Mouse (Mus musculus) MEL (cell line): ENCODE measurements around the gene Serpina11. TPM values are rescaled to one million over a fixed set of nuclear protein-coding genes. Genes with fewer than 3 reads are reported as not detected.

Experiments used
- DNase-seq: peaks from one replicate; pipeline ENCODE4 v3.0.0; 2011; ENCODE audit warnings: low read depth, low spot score
- H3K27ac ChIP-seq: 2 replicates; pipeline ENCODE4 v1.5.1; 2012; ENCODE audit warnings: low read depth, mild to moderate bottlenecking, control low read depth, low read length, moderate library complexity; ENCODE audit not compliant: control insufficient read depth
- H3K27me3 ChIP-seq, 2 experiments: fragments of 150-350 bp in 1 of 2; sonication (generic) in 1 of 2; 2 replicates each; pipeline ENCODE4 v1.6.1; 2012; ENCODE audit warnings: low read length in 2 of 2, mild to moderate bottlenecking in 2 of 2, improper control_type of control experiment in 1 of 2, moderate library complexity in 1 of 2; ENCODE audit not compliant: insufficient read depth in 2 of 2, control insufficient read depth in 1 of 2
- H3K36me3 ChIP-seq, 2 experiments: 2 replicates each; pipeline ENCODE4 v1.6.1; 2012 to 2014; ENCODE audit warnings: low read length in 2 of 2, improper control_type of control experiment in 1 of 2, inconsistent platforms in 1 of 2, mild to moderate bottlenecking in 1 of 2; ENCODE audit not compliant: insufficient read depth in 2 of 2, control insufficient read depth in 1 of 2
- H3K4me1 ChIP-seq, 2 experiments: fragments of 150-350 bp in 1 of 2; sonication (generic) in 1 of 2; 2 replicates each; pipeline ENCODE4 v1.6.1; 2012; ENCODE audit warnings: low read length in 2 of 2, improper control_type of control experiment in 1 of 2, mild to moderate bottlenecking in 1 of 2; ENCODE audit not compliant: insufficient read depth in 2 of 2, control insufficient read depth in 1 of 2
- H3K4me3 ChIP-seq, 2 experiments: fragments of 150-350 bp in 1 of 2; sonication (generic) in 1 of 2; 2 replicates each; pipeline ENCODE4 v1.5.1; 2012; ENCODE audit warnings: low read depth in 2 of 2, low read length in 2 of 2, mild to moderate bottlenecking in 2 of 2, moderate library complexity in 2 of 2, control low read depth in 1 of 2, improper control_type of control experiment in 1 of 2; ENCODE audit not compliant: control insufficient read depth in 1 of 2, insufficient read depth in 1 of 2
- H3K79me2 ChIP-seq: 2 replicates; pipeline ENCODE4 v1.6.1; 2012; ENCODE audit warnings: mild to moderate bottlenecking, low read length, moderate library complexity; ENCODE audit not compliant: control insufficient read depth, poor library complexity, insufficient read depth
- H3K9ac ChIP-seq: 2 replicates; pipeline ENCODE4 v1.6.1; 2012; ENCODE audit warnings: low read depth, mild to moderate bottlenecking, control low read depth, low read length, moderate library complexity; ENCODE audit not compliant: control insufficient read depth, poor library complexity, severe bottlenecking
- H3K9me3 ChIP-seq: fragments of 150-350 bp; sonication (generic); replicated peaks from 2 replicates; pipeline ENCODE4 v1.6.1; 2012; ENCODE audit warnings: mild to moderate bottlenecking, low read length, improper control_type of control experiment, moderate library complexity; ENCODE audit not compliant: insufficient read depth
- CHD2 ChIP-seq: IDR thresholded peaks from 2 replicates; pipeline ENCODE4 v1.6.1; 2011; ENCODE audit warnings: low read length, improper control_type of control experiment
- CTCF ChIP-seq, 3 experiments: IDR thresholded peaks in 2 of 3; conservative IDR thresholded peaks in 1 of 3; 2 replicates each; pipeline ENCODE4 v1.5.1; 2011 to 2012; ENCODE audit warnings: low read length in 3 of 3, low read depth in 2 of 3, mild to moderate bottlenecking in 2 of 3, improper control_type of control experiment in 1 of 3, inconsistent platforms in 1 of 3, mixed read lengths in 1 of 3, moderate library complexity in 1 of 3; ENCODE audit not compliant: control insufficient read depth in 1 of 3, insufficient read depth in 1 of 3, poor library complexity in 1 of 3, severe bottlenecking in 1 of 3
- ELF1 ChIP-seq: IDR thresholded peaks from 2 replicates; pipeline ENCODE4 v1.6.1; 2014; ENCODE audit warnings: low read depth, mild to moderate bottlenecking, inconsistent platforms, low read length, improper control_type of control experiment, moderate library complexity
- EP300 ChIP-seq, 2 experiments: IDR thresholded peaks; 2 replicates each; pipeline ENCODE4 v1.6.1; 2011; ENCODE audit warnings: improper control_type of control experiment in 2 of 2, low read length in 2 of 2, low read depth in 1 of 2, mild to moderate bottlenecking in 1 of 2
- GABPA ChIP-seq: IDR thresholded peaks from 2 replicates; pipeline ENCODE4 v1.6.1; 2012; ENCODE audit warnings: low read depth, mild to moderate bottlenecking, inconsistent platforms, low read length, improper control_type of control experiment, moderate library complexity
- GATA1 ChIP-seq: IDR thresholded peaks from 2 replicates; pipeline ENCODE4 v1.6.1; 2011; ENCODE audit warnings: low read depth, low read length, improper control_type of control experiment
- KAT2A ChIP-seq: conservative IDR thresholded peaks from 2 replicates; pipeline ENCODE4 v1.6.1; 2012; ENCODE audit warnings: low read depth, low read length, improper control_type of control experiment, inconsistent platforms
- MAX ChIP-seq: IDR thresholded peaks from 2 replicates; pipeline ENCODE4 v1.6.1; 2011; ENCODE audit warnings: low read length, improper control_type of control experiment
- MEF2A ChIP-seq: IDR thresholded peaks from 2 replicates; pipeline ENCODE4 v1.6.1; 2014; ENCODE audit warnings: low read depth, mild to moderate bottlenecking, inconsistent platforms, low read length, improper control_type of control experiment; ENCODE audit not compliant: poor library complexity, insufficient replicate concordance, severe bottlenecking; ENCODE audit errors: extremely low read depth
- MXI1 ChIP-seq: IDR thresholded peaks from 2 replicates; pipeline ENCODE4 v1.6.1; 2011; ENCODE audit warnings: mild to moderate bottlenecking, low read depth, low read length, improper control_type of control experiment
- MYC ChIP-seq: IDR thresholded peaks from 2 replicates; pipeline ENCODE4 v1.6.1; 2011; ENCODE audit warnings: low read depth, mild to moderate bottlenecking, low read length, improper control_type of control experiment, moderate library complexity
- POLR2AphosphoS2 ChIP-seq: IDR thresholded peaks from 2 replicates; pipeline ENCODE4 v1.6.1; 2011; ENCODE audit warnings: low read length, improper control_type of control experiment
- RAD21 ChIP-seq: IDR thresholded peaks from 2 replicates; pipeline ENCODE4 v1.6.1; 2011; ENCODE audit warnings: mild to moderate bottlenecking, low read depth, low read length, improper control_type of control experiment
- SIN3A ChIP-seq: IDR thresholded peaks from 2 replicates; pipeline ENCODE4 v1.6.1; 2012; ENCODE audit warnings: low read length, improper control_type of control experiment, inconsistent platforms
- SMC3 ChIP-seq: IDR thresholded peaks from 2 replicates; pipeline ENCODE4 v1.6.1; 2011; ENCODE audit warnings: low read depth, low read length, improper control_type of control experiment
- TCF12 ChIP-seq: IDR thresholded peaks from 2 replicates; pipeline ENCODE4 v1.6.1; 2014; ENCODE audit warnings: low read depth, mild to moderate bottlenecking, inconsistent platforms, low read length, improper control_type of control experiment, moderate library complexity
- USF1 ChIP-seq: IDR thresholded peaks from 2 replicates; pipeline ENCODE4 v1.6.1; 2014; ENCODE audit warnings: low read depth, mild to moderate bottlenecking, inconsistent platforms, low read length, improper control_type of control experiment, moderate library complexity
- ZC3H11A ChIP-seq: IDR thresholded peaks from 2 replicates; pipeline ENCODE4 v1.6.1; 2012; ENCODE audit warnings: low read depth, mild to moderate bottlenecking, inconsistent platforms, low read length, improper control_type of control experiment
- ZMIZ1 ChIP-seq: IDR thresholded peaks from 2 replicates; pipeline ENCODE4 v1.6.1; 2012; ENCODE audit warnings: low read depth, mild to moderate bottlenecking, inconsistent platforms, low read length, improper control_type of control experiment, moderate library complexity
- polyA plus RNA-seq, 2 experiments: library from polyadenylated mRNA; stranded (reverse) in 1 of 2; unstranded in 1 of 2; fragments of >175 nt in 1 of 2; fragments of >200 nt in 1 of 2; gene quantifications; 2 replicates each; pipeline versions ENCODE4 v1.2.1 to v1.2.4; 2012; ENCODE audit warnings: low replicate concordance in 2 of 2, low read depth in 1 of 2; ENCODE audit not compliant: insufficient read length in 2 of 2, insufficient read depth in 1 of 2, missing spikeins in 1 of 2
- total RNA-seq: library from RNA; depleted of rRNA; stranded (reverse); fragments of 300-350 nt; gene quantifications from 2 replicates; pipeline ENCODE4 v1.2.3, GENCODE M21; 2012

Serpina11 gene
- total and polyA plus RNA-seq, 3 experiments, result 0.65 to 0.67 TPM; not detected in 1

GRCm38 (mm10) chr12:103996513-103996912, 6.8 kb upstream of the Serpina11 start:
- no peaks in the 10 kb centered on the region for H3K27me3 ChIP-seq
- no peak overlapping the region for H3K27ac ChIP-seq
- H3K79me2 ChIP-seq, result no peaks in the 10 kb centered on the region
- no peaks in the 10 kb centered on the region for H3K9me3 ChIP-seq
- H3K36me3 ChIP-seq, result no peaks in the 10 kb centered on the region
- TF ChIP-seq KAT2A (no peak), ELF1 (no peak), ZMIZ1 (no peak), USF1 (no peak), EP300 (IDR thresholded peaks at IDR 0.05; ENCODE audit: low read depth in 1 of 2, low read length in 2 of 2) (no peak), MEF2A (no peak), SIN3A (no peak), POLR2AphosphoS2 (no peak), GABPA (no peak), MYC (no peak), MXI1 (no peak), TCF12 (no peak)
- no peak for DNase-seq
- H3K4me3 ChIP-seq, result no peak overlapping the region
- H3K4me1 ChIP-seq, result no peaks in the 10 kb centered on the region
- no peak overlapping the region for H3K9ac ChIP-seq

GRCm38 (mm10) chr12:103995292-103996072, 5.7 kb upstream of the Serpina11 start:
- H3K4me1 ChIP-seq, result no peaks in the 10 kb centered on the region
- no peak overlapping the region for H3K27ac ChIP-seq
- peak; percentile 54 for DNase-seq
- H3K4me3 ChIP-seq, result no peak overlapping the region
- no peaks in the 10 kb centered on the region for H3K27me3 ChIP-seq
- H3K79me2 ChIP-seq, result no peaks in the 10 kb centered on the region
- TF ChIP-seq CTCF (IDR thresholded peaks at IDR 0.05 in 2 of 3, conservative IDR thresholded peaks at IDR 0.05 in 1 of 3; ENCODE audit: control insufficient read depth in 1 of 3, insufficient read depth in 1 of 3, low read depth in 2 of 3, low read length in 3 of 3, poor library complexity in 1 of 3, severe bottlenecking in 1 of 3) (peak; percentile 66 to 82 (median 69)), RAD21 (peak; percentile 72), MAX (no peak), EP300 (IDR thresholded peaks at IDR 0.05; ENCODE audit: low read depth in 1 of 2, low read length in 2 of 2) (no peak), ZC3H11A (peak; percentile 50; the same call in 1 of the 2 replicates), ZMIZ1 (no peak), CHD2 (no peak), GATA1 (no peak), MEF2A (no peak), POLR2AphosphoS2 (no peak), SMC3 (peak; percentile 76)
- H3K9me3 ChIP-seq, result no peaks in the 10 kb centered on the region
- no peak overlapping the region for H3K9ac ChIP-seq
- no peaks in the 10 kb centered on the region for H3K36me3 ChIP-seq
